Mouse (Mus musculus) cortical plate, adult 2 months (tissue): Measurements from ENCODE around the gene Casp3.

Experiments
- CTCF ChIP-seq: fragments of 200-500 bp; IDR thresholded peaks from 2 replicates; pipeline ENCODE4 v1.5.1; 2011; ENCODE audit warnings: mild to moderate bottlenecking, control low read depth, low read length; ENCODE audit not compliant: insufficient read depth; ENCODE audit errors: extremely low read depth
- POLR2A ChIP-seq: fragments of 200-500 bp; IDR thresholded peaks from 2 replicates; pipeline ENCODE4 v1.6.1; 2011; ENCODE audit warnings: mild to moderate bottlenecking, low read length, control low read depth; ENCODE audit not compliant: insufficient read depth; ENCODE audit errors: extremely low read depth

GRCm38 (mm10) chr8:46573446-46573845 lies 43.6 kb upstream of the Casp3 start:
- TF ChIP-seq CTCF (no peak), POLR2A (no peak)
